Mouse (Mus musculus) heart, postnatal 0 days (tissue): Measurements from ENCODE around the gene Radil.

Experiments used
- CTCF ChIP-seq: IDR thresholded peaks from 2 replicates; pipeline ENCODE4 v1.5.1; 2016; ENCODE audit warnings: antibody characterized with exemption, control low read depth, low read depth
- EP300 ChIP-seq: IDR thresholded peaks from 2 replicates; pipeline ENCODE4 v1.6.1; 2016; ENCODE audit warnings: antibody characterized with exemption, low read depth

DNA sequence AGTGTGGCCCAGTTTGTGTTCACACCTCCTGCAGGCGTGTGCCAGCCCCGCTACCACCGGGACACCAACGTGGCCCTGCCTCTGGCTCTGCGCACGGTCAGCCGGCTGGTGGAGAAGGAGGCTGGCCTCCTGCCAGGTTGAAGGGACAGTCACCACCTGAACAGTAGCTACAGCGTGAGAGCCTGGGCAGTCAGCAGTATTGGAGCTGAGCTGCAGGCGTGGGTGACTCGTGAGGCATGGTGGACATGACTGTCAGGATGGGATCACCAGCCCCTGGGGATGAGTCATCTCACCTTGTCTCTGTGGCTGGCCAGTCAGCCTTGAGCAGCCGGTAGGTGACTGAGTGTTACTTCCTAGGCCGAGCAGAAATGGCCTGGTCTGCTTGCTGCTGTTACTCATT, 73.6 kb downstream of the Radil start:
- no peak for TF ChIP-seq CTCF
- no peak for TF ChIP-seq EP300
